Mouse (Mus musculus) liver, embryonic 14.5 days (tissue): Measurements from ENCODE around the gene Alkal2.

Experiments
- CTCF ChIP-seq: IDR thresholded peaks from 2 replicates; pipeline ENCODE4 v1.5.1; 2016; ENCODE audit warnings: antibody characterized with exemption, low read depth, control low read depth
- EP300 ChIP-seq: IDR thresholded peaks from 2 replicates; pipeline ENCODE4 v1.6.1; 2016; ENCODE audit warnings: antibody characterized with exemption, low read depth

DNA sequence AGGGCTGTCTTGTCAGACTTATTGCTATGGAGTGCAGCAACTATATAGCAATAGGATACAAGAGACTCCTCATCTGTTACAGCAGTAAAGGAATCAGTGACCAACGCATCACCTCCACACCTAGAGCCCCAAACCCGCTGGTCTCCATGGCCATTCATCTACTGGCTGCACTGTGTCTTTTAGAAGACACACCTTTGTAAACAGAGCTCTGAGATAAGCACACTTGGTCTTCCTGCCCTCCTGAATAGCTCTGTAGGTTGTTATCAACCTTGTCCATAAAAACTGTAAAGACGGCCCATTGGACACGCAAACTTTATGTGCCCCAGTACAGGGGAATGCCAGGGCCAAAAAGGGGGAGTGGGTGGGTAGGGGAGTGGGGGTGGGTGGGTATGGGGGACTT, 12.9 kb downstream of the Alkal2 start:
- peak; percentile 84 for TF ChIP-seq EP300
- TF ChIP-seq CTCF = no peak
